Comparison of ENCODE assay signal across 19 mouse cellular contexts in the genomic region with DNA sequence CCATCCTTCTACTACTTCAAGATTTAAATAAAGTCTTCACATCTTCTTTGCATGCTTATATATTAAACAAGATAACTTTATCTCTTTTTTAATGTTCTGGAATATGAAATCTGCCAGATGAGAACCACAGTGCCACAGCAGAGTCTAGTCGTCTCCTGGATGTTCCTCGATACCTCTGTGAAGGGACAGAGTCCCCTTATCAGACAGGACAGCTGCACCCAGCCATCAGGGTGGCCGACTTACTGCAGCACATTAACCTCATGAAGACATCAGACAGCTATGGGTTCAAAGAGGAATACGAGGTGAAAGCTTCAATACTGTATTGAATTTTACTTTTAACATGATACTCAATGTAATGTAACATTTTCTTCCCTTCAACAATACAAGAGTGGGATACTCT.
DNase-seq lines count a peak whose midpoint lies in the region; ATAC-seq and TF ChIP-seq lines count a peak whose summit lies in the region.
"Had no signal": no experiment of that assay in that cellular context is flagged by ENCODE, and none has a peak within 500 bp of the region (broad histone marks: within the 10 kb centered on the region; RNA-seq: fewer than 3 reads in every experiment).

No protein-coding gene starts in this region.

- H3K27ac ChIP-seq in liver, embryonic 16.5 days (ENCODE audit: low read length): no peak overlapping the region; the same call in 1 of the 2 replicates
- H3K27ac ChIP-seq: forebrain, embryonic 15.5 days; hindbrain, postnatal 0 days; limb, embryonic 13.5 days; neural tube, embryonic 12.5 days had no signal

- no peaks in the 10 kb centered on the region for H3K9me3 ChIP-seq in G1E (replicated peaks)
- H3K9me3 ChIP-seq in liver, embryonic 16.5 days (replicated peaks; ENCODE audit: control insufficient read depth, low read length): no peaks in the 10 kb centered on the region
- H3K9me3 ChIP-seq: forebrain, embryonic 15.5 days; heart, embryonic 12.5 days; limb, embryonic 13.5 days; neural tube, embryonic 12.5 days had no signal

- no peaks in the 10 kb centered on the region for H3K27me3 ChIP-seq in G1E (ENCODE audit: insufficient read depth, low read length)
- H3K27me3 ChIP-seq in liver, embryonic 16.5 days (ENCODE audit: control insufficient read depth, insufficient read depth, low read depth, low read length): no peaks in the 10 kb centered on the region
- H3K27me3 ChIP-seq: forebrain, embryonic 15.5 days; heart, embryonic 12.5 days; limb, embryonic 13.5 days; neural tube, embryonic 12.5 days had no signal

- H3K4me3 ChIP-seq in G1E (ENCODE audit: low read depth, low read length): no peak overlapping the region
- H3K4me3 ChIP-seq in liver, embryonic 16.5 days (ENCODE audit: low read depth, low read length): no peak overlapping the region
- H3K4me3 ChIP-seq: forebrain, embryonic 15.5 days; heart, embryonic 12.5 days; limb, embryonic 13.5 days; neural tube, embryonic 12.5 days had no signal

- WGBS in liver, embryonic 16.5 days (ENCODE audit: insufficient replicate concordance): 18% methylated on average over 4 of the region's 4 CpGs

- peak; percentile 2 for DNase-seq in spleen, adult 12 weeks (ENCODE audit: low spot score)
- no peak for DNase-seq in spleen, postnatal 14 days (ENCODE audit: low spot score in 2 of 2)
- peak; percentile 20 for DNase-seq in G1E (ENCODE audit: low spot score)
- no peak for DNase-seq in heart, postnatal 10 days
- no peak for DNase-seq in kidney, postnatal 10 days
- DNase-seq in kidney, adult 8-10 months: no peak
- DNase-seq: cerebellum, adult 11 months; cerebellum, postnatal 14 days; heart, postnatal 4 days; kidney, adult 18-20 months; kidney, postnatal 36 days; layer of hippocampus, adult 9-11 months had no signal

- intact Hi-C loops in heart, postnatal 10 days (cut with DNase I): no loop called here

- no peaks in the 10 kb centered on the region for H3K36me3 ChIP-seq in G1E (replicated peaks)
- H3K36me3 ChIP-seq in liver, embryonic 16.5 days (ENCODE audit: control insufficient read depth, insufficient read depth): no peaks in the 10 kb centered on the region
- H3K36me3 ChIP-seq: forebrain, embryonic 15.5 days; neural tube, embryonic 12.5 days had no signal

- TF ChIP-seq CTCF in G1E (IDR thresholded peaks at IDR 0.05; ENCODE audit: low read depth, low read length): no peak

- H3K4me2 ChIP-seq in liver, embryonic 16.5 days (ENCODE audit: low read depth, low read length): peak overlapping the region; percentile 4; the same call in 1 of the 2 replicates
- H3K4me2 ChIP-seq: forebrain, embryonic 15.5 days; heart, embryonic 12.5 days; limb, embryonic 13.5 days; neural tube, embryonic 12.5 days had no signal

- peak; percentile 93 for ATAC-seq in G1E (ENCODE audit: extremely low read depth, insufficient number of reproducible peaks, low FRiP score, poor library complexity, severe bottlenecking)
- peak; percentile 95 for ATAC-seq in erythroid progenitor cell, adult 5-6 weeks (replicated peaks; ENCODE audit: low FRiP score, poor library complexity, severe bottlenecking)
- peak; percentile 98 for ATAC-seq in liver, embryonic 16.5 days (ENCODE audit: low read depth)
- ATAC-seq: forebrain, embryonic 15.5 days; hindbrain, postnatal 0 days had no signal

- no peak overlapping the region for H3K9ac ChIP-seq in liver, embryonic 16.5 days (ENCODE audit: low read depth, low read length)
- H3K9ac ChIP-seq: forebrain, embryonic 15.5 days; heart, embryonic 12.5 days; limb, embryonic 13.5 days; neural tube, embryonic 12.5 days had no signal

- H3K4me1 ChIP-seq in G1E (ENCODE audit: insufficient read depth, low read depth, low read length): peaks cover 29% of the 10 kb centered on the region
- peaks cover 3% of the 10 kb centered on the region for H3K4me1 ChIP-seq in liver, embryonic 16.5 days (ENCODE audit: control insufficient read depth, low read depth, low read length)
- H3K4me1 ChIP-seq: forebrain, embryonic 15.5 days; heart, embryonic 12.5 days; limb, embryonic 13.5 days; neural tube, embryonic 12.5 days had no signal

Comparison
In these comparisons a context has a peak if more than half of its experiments do, and no peak if none do; other contexts are left out.
1. DNase-seq: peak in spleen, adult 12 weeks (single experiment) and G1E (single experiment); none in spleen, postnatal 14 days (0 of 2), heart, postnatal 10 days (0 of 2), kidney, postnatal 10 days (single experiment) and kidney, adult 8-10 months (0 of 2).
2. Peak in every context shown above with its lines, with median percentiles within 50 percentile points of each other: ATAC-seq.